Mouse (Mus musculus) spleen, embryonic (tissue): Measurements from ENCODE around the gene Lrch2.
"Not testable (repeated sequence)": the region's sequence is repeated elsewhere in the genome, so short reads cannot be mapped to it uniquely, and the experiment has no call there.

Experiments
- CTCF ChIA-PET: fragments of 350-600 bp; sonication (Branson Sonifier 250); formaldehyde crosslinking; loops from one replicate; lab custom pipeline; 2022; lab: Charles Lee

Lrch2 gene

GRCm38 (mm10) chrX:147553421-147554201 lies at the start of gene Lrch2:
Lrch2 (minus strand) TSS chrX:147554081.
- CTCF ChIA-PET = no interaction called here

GRCm38 (mm10) chrX:147540934-147541870 lies 12.7 kb downstream of the Lrch2 start:
- CTCF ChIA-PET = no interaction called here

GRCm38 (mm10) chrX:147538377-147538776 lies 15.5 kb downstream of the Lrch2 start:
- CTCF ChIA-PET = no interaction called here

GRCm38 (mm10) chrX:147537117-147537516 lies 16.8 kb downstream of the Lrch2 start:
- CTCF ChIA-PET = not testable (repeated sequence)

GRCm38 (mm10) chrX:147535616-147536015 lies 18.3 kb downstream of the Lrch2 start:
- CTCF ChIA-PET = no interaction called here

GRCm38 (mm10) chrX:147531675-147532074 lies 22.2 kb downstream of the Lrch2 start:
- CTCF ChIA-PET = no interaction called here

GRCm38 (mm10) chrX:147527646-147528172 lies 26.2 kb downstream of the Lrch2 start:
- CTCF ChIA-PET = no interaction called here

GRCm38 (mm10) chrX:147489551-147489950 lies 64.3 kb downstream of the Lrch2 start:
- CTCF ChIA-PET = no interaction called here

GRCm38 (mm10) chrX:147453610-147454009 lies 100.3 kb downstream of the Lrch2 start, which contains the start of gene Vmn1r239-ps:
Vmn1r239-ps (minus strand) TSS chrX:147453710.
- CTCF ChIA-PET = not testable (repeated sequence)

GRCm38 (mm10) chrX:147443386-147443785 lies 110.5 kb downstream of the Lrch2 start:
- CTCF ChIA-PET = no interaction called here

- CTCF ChIA-PET = no interaction called here
These were observed 118.5 kb downstream of the Lrch2 start for GRCm38 (mm10) chrX:147435400-147435799.

- CTCF ChIA-PET = no interaction called here
These were observed 124.1 kb downstream of the Lrch2 start for GRCm38 (mm10) chrX:147429753-147430152.

- CTCF ChIA-PET = no interaction called here
These were observed 124.8 kb downstream of the Lrch2 start, which contains the start of gene Il13ra2 for GRCm38 (mm10) chrX:147429129-147429528. Il13ra2 (minus strand) TSS chrX:147429192.
